Mouse (Mus musculus) adrenal gland, adult (tissue): ENCODE measurements around the gene Vps35.

Experiments used
- DNase-seq, 2 experiments: peaks; one replicate each; pipeline ENCODE4 v3.0.0; 2022 to 2023; ENCODE audit warnings: low spot score in 1 of 2; ENCODE audit not compliant: inconsistent age in 2 of 2

Gene Vps35

DNA sequence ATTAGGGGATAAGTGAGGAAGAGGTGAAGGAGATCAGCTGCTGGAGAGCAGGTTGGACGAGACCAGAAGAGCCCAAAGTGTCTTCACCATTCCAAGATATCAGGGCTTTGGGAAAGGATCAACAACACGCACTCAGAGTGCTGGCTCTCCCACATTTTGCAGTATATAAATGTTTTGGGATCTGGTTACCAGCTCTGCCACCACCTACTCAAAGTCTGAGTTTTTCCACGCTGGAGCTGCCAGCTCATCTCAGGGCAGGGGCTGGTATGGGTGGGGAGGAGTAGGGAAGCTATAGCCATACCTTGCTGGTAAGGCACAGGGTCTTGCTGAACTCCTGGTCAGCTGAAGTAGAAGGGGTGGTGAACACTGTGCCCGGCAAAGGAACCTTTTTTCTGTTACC lies 79.4 kb downstream of the Vps35 start:
- DNase-seq = no peak
